In the genomic region with DNA sequence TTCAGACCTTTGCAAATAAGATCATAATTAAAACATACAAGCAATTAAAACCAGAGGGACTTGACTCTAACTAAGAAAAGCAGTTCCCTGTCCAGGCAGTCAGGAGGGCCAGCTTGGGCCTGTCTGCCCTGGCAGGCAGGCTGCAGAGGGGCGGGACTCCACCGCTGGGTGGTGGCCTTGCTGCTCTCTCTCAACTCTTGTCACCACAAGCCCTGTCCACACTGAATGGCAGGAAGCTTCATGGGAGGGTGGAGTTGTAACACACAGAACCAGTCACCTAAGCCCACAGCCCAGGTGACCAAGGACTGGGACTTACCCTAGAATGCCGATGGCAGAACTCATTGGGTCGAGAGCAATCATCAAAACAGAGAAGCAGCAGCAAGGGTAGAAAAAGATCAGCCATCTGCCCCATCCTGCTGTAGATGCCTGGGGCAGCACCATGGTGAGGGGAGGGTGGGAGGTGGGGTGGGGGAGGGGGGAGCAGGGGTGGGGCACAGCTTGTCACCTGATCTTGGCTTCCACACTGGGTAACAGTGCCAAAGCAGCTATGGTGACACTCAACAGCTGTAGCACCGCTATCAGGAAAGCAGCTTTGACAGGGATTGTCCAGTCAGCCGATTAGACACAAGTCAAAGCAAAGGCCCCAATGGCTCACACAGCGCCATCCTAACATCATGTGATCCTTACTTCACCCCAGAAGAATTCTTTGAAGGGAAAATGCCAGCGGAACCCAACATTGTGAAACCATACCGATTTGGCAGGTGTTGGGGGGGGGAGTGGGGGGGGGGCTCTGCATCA, we compare ENCODE assay signal across 9 mouse cellular contexts. TPM values are rescaled to one million over a fixed set of nuclear protein-coding genes. Genes with fewer than 3 reads are reported as not detected.
DNase-seq lines count a peak whose midpoint lies in the region; ATAC-seq lines count a peak whose summit lies in the region.
"Had no signal": no experiment of that assay in that cellular context is flagged by ENCODE, and none has a peak within 500 bp of the region (broad histone marks: within the 10 kb centered on the region; RNA-seq: fewer than 3 reads in every experiment).

No protein-coding gene starts in this region.

- no peak overlapping the region for H3K9ac ChIP-seq in hindbrain, embryonic 11.5 days (ENCODE audit: low read depth, low read length)
- no peak overlapping the region for H3K9ac ChIP-seq in hindbrain, embryonic 12.5 days
- H3K9ac ChIP-seq in embryonic facial prominence, embryonic 14.5 days (ENCODE audit: low read depth, low read length): no peak overlapping the region
- no peak overlapping the region for H3K9ac ChIP-seq in lung, embryonic 16.5 days (ENCODE audit: low read length)

- peaks cover 22% of the 10 kb centered on the region for H3K27me3 ChIP-seq in hindbrain, embryonic 11.5 days (ENCODE audit: control insufficient read depth, insufficient read depth, low read length)
- H3K27me3 ChIP-seq in hindbrain, embryonic 12.5 days: peaks cover 43% of the 10 kb centered on the region
- peaks cover 35% of the 10 kb centered on the region for H3K27me3 ChIP-seq in embryonic facial prominence, embryonic 14.5 days (replicated peaks; ENCODE audit: control insufficient read depth, insufficient read depth, low read length)
- peaks cover 6% of the 10 kb centered on the region; the same call in 1 of the 2 replicates for H3K27me3 ChIP-seq in lung, embryonic 16.5 days (ENCODE audit: control insufficient read depth, insufficient read depth, low read depth, low read length)

- no peak overlapping the region for H3K4me2 ChIP-seq in hindbrain, embryonic 11.5 days (replicated peaks; ENCODE audit: low read depth, low read length)
- no peak overlapping the region for H3K4me2 ChIP-seq in hindbrain, embryonic 12.5 days (replicated peaks)
- peak overlapping the region; percentile 86; the same call in 1 of the 2 replicates for H3K4me2 ChIP-seq in embryonic facial prominence, embryonic 14.5 days (ENCODE audit: low read depth, low read length)
- H3K4me2 ChIP-seq in lung, embryonic 16.5 days (ENCODE audit: low read depth, low read length): peak overlapping the region; percentile 98

- 0 out of 2 replicates have a peak, but pooled peaks have one; percentile 44 for ATAC-seq in hindbrain, embryonic 11.5 days (ENCODE audit: low FRiP score)
- no peak for ATAC-seq in hindbrain, embryonic 12.5 days (ENCODE audit: low FRiP score)
- peak; percentile 32 for ATAC-seq in embryonic facial prominence, embryonic 14.5 days (ENCODE audit: low read depth)
- peak; percentile 47; the same call in 1 of the 2 replicates for ATAC-seq in lung, embryonic 16.5 days (ENCODE audit: low read depth)

- WGBS in hindbrain, embryonic 11.5 days: 63% methylated on average over 9 of the region's 9 CpGs
- 65% methylated on average over 9 of the region's 9 CpGs for WGBS in hindbrain, embryonic 12.5 days
- WGBS in embryonic facial prominence, embryonic 14.5 days: 43% methylated on average over 6 of the region's 9 CpGs
- 35% methylated on average over 9 of the region's 9 CpGs for WGBS in lung, embryonic 16.5 days

- H3K9me3 ChIP-seq in hindbrain, embryonic 11.5 days (ENCODE audit: control insufficient read depth, low read length): no peaks in the 10 kb centered on the region
- no peaks in the 10 kb centered on the region for H3K9me3 ChIP-seq in hindbrain, embryonic 12.5 days (replicated peaks)
- H3K9me3 ChIP-seq in embryonic facial prominence, embryonic 14.5 days (ENCODE audit: control insufficient read depth, low read length): no peaks in the 10 kb centered on the region
- no peaks in the 10 kb centered on the region for H3K9me3 ChIP-seq in lung, embryonic 16.5 days (ENCODE audit: control insufficient read depth, low read length)

- H3K4me1 ChIP-seq in hindbrain, embryonic 11.5 days (replicated peaks; ENCODE audit: control insufficient read depth, insufficient read depth, low read length): peaks cover 2% of the 10 kb centered on the region; the same call in 1 of the 2 replicates
- peaks cover 16% of the 10 kb centered on the region for H3K4me1 ChIP-seq in hindbrain, embryonic 12.5 days
- no peaks in the 10 kb centered on the region; the same call in 1 of the 2 replicates for H3K4me1 ChIP-seq in embryonic facial prominence, embryonic 14.5 days (ENCODE audit: control insufficient read depth, insufficient read depth, low read length)
- H3K4me1 ChIP-seq in lung, embryonic 16.5 days (replicated peaks; ENCODE audit: control insufficient read depth, insufficient read depth, low read length): peaks cover 32% of the 10 kb centered on the region

- H3K36me3 ChIP-seq in hindbrain, embryonic 11.5 days (ENCODE audit: control insufficient read depth, insufficient read depth, low read length): no peaks in the 10 kb centered on the region
- H3K36me3 ChIP-seq in hindbrain, embryonic 12.5 days: no peaks in the 10 kb centered on the region
- H3K36me3 ChIP-seq in embryonic facial prominence, embryonic 14.5 days (ENCODE audit: control insufficient read depth, insufficient read depth, low read length): no peaks in the 10 kb centered on the region
- H3K36me3 ChIP-seq in lung, embryonic 16.5 days (ENCODE audit: control insufficient read depth, insufficient read depth, low read length): no peaks in the 10 kb centered on the region

- no peak overlapping the region for H3K27ac ChIP-seq in hindbrain, embryonic 11.5 days (ENCODE audit: low read depth, low read length)
- H3K27ac ChIP-seq in hindbrain, embryonic 12.5 days: no peak overlapping the region
- H3K27ac ChIP-seq in embryonic facial prominence, embryonic 14.5 days (replicated peaks; ENCODE audit: low read depth, low read length): no peak overlapping the region
- H3K27ac ChIP-seq in lung, embryonic 16.5 days (ENCODE audit: low read length): no peak overlapping the region

- no peak for DNase-seq in hindbrain, embryonic 11.5 days (ENCODE audit: low spot score)
- no peak for DNase-seq in embryonic facial prominence, embryonic 14.5 days (ENCODE audit: low spot score)
- peak; percentile 79 for DNase-seq in heart, postnatal 4 days
- no peak for DNase-seq in frontal cortex, postnatal 36 days (ENCODE audit: low spot score in 2 of 2)
- no peak for DNase-seq in spleen, adult 12 weeks (ENCODE audit: low spot score)
- no peak for DNase-seq in right cerebral cortex, postnatal 4 days

- no peak overlapping the region for H3K4me3 ChIP-seq in hindbrain, embryonic 11.5 days (ENCODE audit: low read depth, low read length)
- no peak overlapping the region for H3K4me3 ChIP-seq in hindbrain, embryonic 12.5 days
- H3K4me3 ChIP-seq in embryonic facial prominence, embryonic 14.5 days (ENCODE audit: low read depth, low read length): no peak overlapping the region
- no peak overlapping the region; the same call in none of the 2 replicates for H3K4me3 ChIP-seq in lung, embryonic 16.5 days (ENCODE audit: low read length)
- H3K4me3 ChIP-seq: myocyte had no signal

RNA-seq across cellular contexts. Expression of a gene that starts 1.9 kb away (rescaled TPM):
- 5.9 and 9.8 TPM in 2 replicates for polyA plus RNA-seq in hindbrain, embryonic 11.5 days (2014; fragmentation: Nextera tagmentation; extraction: Ambion mirVana)
- polyA plus RNA-seq in hindbrain, embryonic 12.5 days (2016; fragmentation: Nextera tagmentation; extraction: Ambion mirVana): 20.8 and 22.7 TPM in 2 replicates
- polyA plus RNA-seq in embryonic facial prominence, embryonic 14.5 days (2014; fragmentation: Nextera tagmentation; extraction: Ambion mirVana): 43.2 and 56.9 TPM in 2 replicates
- 100 to 1,000 TPM; 148 to 153 TPM for total RNA-seq in heart, postnatal 4 days (2021)
- 78.0 and 83.8 TPM in 2 replicates for polyA plus RNA-seq in lung, embryonic 16.5 days (2015; fragmentation: Nextera tagmentation; extraction: Ambion mirVana)

RNA-seq across cellular contexts. Expression of a gene that starts 57.4 kb away (rescaled TPM):
- polyA plus RNA-seq in hindbrain, embryonic 11.5 days (2014; fragmentation: Nextera tagmentation; extraction: Ambion mirVana): not detected in 2 replicates
- polyA plus RNA-seq in hindbrain, embryonic 12.5 days (2016; fragmentation: Nextera tagmentation; extraction: Ambion mirVana): 0.52 TPM in 2 replicates
- polyA plus RNA-seq in embryonic facial prominence, embryonic 14.5 days (2014; fragmentation: Nextera tagmentation; extraction: Ambion mirVana): 1.2 and 1.5 TPM in 2 replicates
- 1 to 10 TPM; 9.2 to 9.3 TPM for total RNA-seq in heart, postnatal 4 days (2021)
- 0.70 and 1.1 TPM in 2 replicates for polyA plus RNA-seq in lung, embryonic 16.5 days (2015; fragmentation: Nextera tagmentation; extraction: Ambion mirVana)
- polyA plus RNA-seq: myocyte had no signal

Comparison
In these comparisons a context has a peak if more than half of its experiments do, and no peak if none do; other contexts are left out.
1. H3K4me2 ChIP-seq: peak in embryonic facial prominence, embryonic 14.5 days (single experiment) and lung, embryonic 16.5 days (single experiment); none in hindbrain, embryonic 11.5 days (single experiment) and hindbrain, embryonic 12.5 days (single experiment).